Mouse (Mus musculus): Measurements from ENCODE around the gene Gm42742.

Gm42742 gene

DNA sequence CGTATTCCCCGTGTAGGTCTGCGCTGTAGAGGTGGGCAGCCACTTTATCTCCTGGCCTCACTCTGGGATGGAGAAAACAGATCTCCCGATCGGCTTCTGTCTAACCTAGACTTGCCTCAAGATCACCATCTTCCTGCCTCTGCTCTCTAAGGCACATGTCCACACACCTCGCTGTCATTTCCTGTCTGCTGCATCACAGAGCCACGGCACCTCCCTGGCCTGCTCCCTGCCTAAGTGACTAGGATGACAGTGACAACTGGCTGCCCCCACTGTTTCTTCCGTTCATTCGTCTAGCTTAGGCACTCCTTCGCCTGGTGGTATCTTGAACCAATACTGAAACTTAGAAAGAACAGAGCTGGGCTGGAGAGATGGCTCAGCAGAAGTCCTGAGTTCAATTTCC, 21.3 kb downstream of the Gm42742 start:
- no peak for DNase-seq

DNA sequence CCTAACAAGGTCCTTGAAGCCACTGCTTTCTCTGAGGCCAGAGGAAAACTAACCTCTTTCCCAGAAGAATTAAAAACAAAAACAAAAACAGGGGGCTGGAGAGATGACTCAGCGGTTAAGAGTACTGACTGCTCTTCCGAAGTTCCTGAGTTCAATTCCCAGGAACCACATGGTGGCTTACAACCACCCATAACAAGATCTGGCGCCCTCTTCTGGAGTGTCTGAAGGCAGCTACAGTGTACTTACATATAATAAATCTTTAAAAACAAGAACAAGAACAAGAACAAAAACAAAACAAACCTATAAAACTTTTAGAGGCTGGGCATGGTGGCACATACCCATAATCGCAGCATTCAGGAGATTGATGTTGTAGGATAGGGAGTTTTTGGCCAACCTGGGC, 24.4 kb downstream of the Gm42742 start:
- no peak for DNase-seq

DNA sequence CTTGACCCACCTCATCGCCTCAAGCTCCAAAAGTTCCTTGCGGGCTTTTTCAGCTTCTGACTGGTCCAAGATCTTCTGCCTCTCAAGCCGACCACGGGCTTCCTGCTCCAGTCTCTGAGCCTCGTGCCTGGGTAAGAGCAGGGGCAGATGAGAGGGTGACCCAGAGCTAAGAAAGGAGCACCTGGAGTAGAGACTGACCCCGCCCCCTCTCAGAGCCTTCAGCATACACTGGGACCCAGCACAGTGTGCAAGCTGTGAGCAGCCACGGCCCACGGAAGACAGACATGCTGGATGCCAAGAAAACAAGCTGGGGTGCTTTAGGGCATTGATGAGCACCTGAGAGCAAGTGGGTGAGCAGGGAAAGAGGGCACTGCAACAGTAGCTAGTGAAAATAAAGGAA, 32.1 kb downstream of the Gm42742 start:
- DNase-seq: no peak

DNA sequence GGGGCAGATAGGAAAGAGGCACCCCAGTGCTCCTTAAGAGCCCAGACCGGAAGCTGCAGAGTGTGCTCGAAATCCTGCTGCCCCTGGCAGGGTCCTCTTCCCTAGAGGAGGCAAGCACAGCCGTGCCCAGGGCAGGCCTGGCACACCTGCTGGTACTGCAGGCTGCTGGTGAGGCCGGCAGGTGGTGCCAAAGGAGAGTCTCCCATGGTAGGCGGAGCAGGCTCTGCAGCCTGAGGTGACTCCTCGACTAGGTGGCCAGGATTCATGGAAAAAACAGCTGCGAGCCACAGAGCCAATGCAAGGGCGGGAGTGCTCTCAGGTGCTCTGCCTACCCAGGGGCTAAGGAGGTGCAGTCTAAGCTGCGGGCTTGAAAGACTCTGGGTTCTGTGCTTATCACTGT, 34.6 kb downstream of the Gm42742 start:
- DNase-seq: peak; percentile 85 to 89

DNA sequence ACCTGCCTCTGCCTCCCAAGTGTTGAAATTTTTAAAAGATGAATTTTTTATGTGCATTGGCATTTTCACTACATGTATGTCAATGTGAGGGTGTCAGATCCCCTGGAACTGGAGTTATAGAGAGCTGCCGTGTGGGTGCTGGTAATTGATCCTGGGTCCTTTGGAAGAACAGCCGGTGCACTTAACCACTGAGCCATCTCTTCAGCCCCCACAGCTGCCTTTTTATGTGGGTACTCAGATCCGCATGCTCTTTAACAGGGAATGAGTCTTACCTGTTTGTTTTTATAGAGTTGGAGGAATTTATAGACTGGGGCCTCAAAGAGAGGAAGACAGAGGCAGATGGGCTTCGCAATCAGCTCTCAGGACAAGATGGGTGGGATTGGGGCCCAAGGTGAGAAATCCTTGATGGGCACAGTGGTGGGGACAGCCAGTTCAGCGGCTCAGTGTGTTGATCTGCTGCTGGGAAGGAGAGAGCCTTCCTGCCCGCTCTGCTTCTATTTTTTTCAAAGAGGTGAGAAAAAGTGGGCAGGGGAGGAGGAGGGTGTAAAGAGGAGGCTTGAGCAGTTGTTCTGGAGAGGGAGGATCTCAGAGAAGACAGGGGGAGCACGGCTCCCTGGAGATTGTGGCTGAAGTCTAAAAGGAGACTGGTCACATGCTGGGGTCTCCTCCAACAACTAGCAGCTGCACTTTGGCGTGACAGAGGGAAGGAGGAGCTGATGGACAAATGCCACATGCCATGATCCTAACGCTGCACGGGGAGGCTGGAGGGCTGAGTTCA, 36.0 kb downstream of the Gm42742 start:
- peak in 1 of 2 experiments; percentile 31 for DNase-seq

DNA sequence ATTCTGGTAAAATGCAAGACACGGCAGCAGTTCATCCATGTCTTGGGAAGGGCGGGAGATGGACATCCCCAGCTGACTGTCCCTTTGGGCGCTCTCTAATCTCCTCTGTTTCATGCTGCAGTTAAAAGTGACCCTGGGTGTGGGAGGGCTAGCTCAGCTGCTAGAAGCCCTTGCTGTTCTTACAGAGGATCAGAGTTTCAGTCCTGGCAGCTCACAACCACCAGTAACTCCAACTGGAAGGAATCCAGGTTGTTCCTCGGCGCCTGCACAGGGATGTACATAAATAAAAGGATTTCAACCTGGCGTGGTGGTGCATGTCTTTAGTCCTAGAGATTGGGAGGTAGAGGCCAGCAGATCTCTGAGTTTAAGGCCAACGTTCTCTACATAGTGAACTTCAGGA, 37.8 kb downstream of the Gm42742 start:
- DNase-seq: peak in 1 of 2 experiments; percentile 44

DNA sequence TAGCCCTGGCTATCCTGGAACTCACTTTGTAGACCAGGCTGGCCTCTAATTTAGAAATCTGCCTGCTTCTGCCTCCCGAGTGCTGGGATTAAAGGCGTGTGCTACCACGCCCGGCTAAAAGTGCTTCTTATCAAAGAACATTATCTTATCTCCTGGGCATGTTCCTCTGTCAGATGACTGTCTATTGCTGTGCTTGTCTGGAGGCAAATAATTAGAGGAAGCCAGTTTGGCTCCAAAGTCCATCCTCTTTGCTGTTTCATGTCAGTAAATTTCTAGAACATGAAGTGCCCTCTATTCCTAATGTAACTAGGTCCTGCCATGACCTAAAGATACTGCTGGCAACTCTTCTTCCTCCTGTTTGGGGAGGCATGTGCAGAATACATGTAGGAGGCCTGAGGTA, 38.8 kb downstream of the Gm42742 start:
- DNase-seq: no peak

DNA sequence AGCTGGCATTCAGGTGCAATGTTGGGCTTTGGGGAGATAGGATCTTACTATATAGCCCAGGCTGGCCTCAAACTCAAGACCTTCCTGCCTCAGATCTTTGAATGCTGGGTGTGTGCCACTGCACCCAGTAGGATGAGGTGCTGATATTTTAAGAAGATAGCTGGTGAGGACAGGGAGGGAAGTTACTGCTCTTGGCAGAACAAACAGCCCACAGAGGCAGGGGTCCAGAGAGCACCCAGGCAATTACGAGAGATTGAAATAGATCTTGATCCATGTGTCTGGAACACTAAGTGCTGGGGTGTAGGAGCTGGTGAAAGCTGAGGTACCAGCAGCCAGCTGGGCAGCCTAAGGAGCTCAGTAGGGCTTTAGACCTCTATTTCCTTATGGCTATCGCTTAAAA, 39.3 kb downstream of the Gm42742 start:
- no peak for DNase-seq

DNA sequence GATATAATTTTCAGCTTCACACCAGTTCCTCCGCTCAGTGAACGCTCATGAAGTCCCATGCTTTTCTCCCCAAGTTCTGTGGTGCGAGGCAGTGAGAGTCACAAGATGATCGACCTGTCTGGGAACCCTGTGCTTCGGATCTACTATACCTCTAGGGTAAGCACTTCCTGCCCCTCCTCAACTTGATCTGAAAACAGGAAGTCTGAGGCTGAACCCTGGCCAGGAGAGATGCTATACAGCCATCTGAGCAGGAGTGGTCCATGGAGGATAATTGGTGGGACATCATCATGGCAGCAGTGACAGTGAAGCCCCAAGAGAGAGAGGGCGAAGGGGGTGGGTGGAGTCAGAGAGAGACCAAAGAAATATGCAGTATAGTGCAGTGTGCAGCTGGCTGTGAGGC, 42.1 kb downstream of the Gm42742 start:
- no peak for DNase-seq

DNA sequence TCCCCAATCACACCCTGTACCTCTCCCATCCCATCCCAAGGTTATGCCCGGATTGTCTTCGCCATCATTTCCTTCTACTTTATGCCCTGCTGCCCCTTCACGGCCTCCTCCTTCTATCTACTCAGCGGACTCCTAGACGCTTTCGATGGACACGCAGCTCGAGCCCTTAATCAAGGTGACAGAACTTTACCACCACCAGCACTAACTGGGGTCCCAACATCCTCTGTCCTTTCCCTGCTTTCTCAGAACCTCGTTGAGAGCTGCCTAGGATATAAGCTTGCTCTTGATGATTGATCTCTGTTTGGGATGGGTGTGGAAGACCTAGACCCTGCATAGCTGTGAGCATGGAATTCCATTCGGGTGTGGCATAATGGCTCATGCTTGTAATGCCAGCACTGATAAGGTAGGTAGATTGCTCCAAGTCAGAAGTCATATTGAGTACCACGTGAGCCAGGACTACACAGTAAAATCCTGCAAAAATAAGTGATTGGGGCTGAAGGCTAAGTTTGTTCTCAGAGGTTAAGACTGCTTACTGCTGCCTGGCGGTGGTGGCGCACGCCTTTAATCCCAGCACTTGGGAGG, 43.9 kb downstream of the Gm42742 start:
- DNase-seq: no peak

DNA sequence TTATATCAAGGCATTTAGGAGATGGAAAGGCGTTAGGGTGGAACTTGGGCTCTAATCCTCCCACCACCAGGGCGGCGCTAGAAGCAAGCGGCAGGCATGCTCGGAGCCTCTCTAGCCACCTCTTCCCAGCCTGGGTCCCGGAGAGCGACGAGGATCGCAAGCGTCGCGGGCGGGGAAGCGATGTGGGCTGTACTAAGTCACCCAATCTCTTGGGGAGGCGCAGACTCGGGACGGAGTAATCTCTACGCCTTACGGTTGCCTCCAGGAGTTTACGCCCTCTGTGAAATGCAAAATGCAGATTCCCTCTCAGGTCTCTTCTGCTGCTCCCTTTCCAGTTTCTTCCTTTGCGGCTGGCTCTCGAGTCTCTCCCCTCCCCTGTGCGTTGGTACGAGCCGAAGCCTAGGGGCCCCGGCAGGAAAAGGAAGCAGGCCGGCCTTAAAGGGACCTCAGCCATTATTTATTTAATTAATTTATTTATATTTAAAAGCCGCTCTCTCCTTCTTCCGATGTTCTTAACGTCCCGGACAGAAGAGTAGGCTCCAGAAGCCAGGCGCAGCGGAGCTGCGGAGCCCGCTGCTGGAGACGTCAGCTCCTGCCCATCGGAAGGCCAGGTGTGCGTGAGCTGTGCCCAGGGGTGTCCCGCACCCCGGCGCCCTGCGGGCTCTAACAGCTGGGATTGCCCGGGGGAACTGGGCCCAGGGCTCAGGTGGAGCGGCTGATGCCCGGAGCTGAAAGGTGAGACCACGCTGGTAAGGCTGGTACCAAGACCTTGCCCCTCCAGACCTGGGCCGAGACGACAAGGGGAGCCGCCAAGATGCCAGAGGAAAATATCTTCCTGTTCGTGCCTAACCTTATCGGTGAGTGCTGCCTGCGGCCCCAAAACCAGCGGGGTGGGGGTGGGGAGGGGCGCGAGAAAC, 44.7 kb downstream of the Gm42742 start, which contains the start of gene Cdiptos:
TSS of gene Cdiptos (minus strand) at position 149 of the 917 bp plus-strand sequence.
- peak; percentile 97 to 99 for DNase-seq

DNA sequence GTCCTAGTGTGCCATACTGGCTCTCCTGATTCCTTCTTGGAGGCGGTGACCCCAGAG, 45.2 kb downstream of the Gm42742 start, which contains the start of gene Cdipt:
TSS of gene Cdipt (plus strand) at position 22 of the 57 bp plus-strand sequence.
- no peak for DNase-seq

DNA sequence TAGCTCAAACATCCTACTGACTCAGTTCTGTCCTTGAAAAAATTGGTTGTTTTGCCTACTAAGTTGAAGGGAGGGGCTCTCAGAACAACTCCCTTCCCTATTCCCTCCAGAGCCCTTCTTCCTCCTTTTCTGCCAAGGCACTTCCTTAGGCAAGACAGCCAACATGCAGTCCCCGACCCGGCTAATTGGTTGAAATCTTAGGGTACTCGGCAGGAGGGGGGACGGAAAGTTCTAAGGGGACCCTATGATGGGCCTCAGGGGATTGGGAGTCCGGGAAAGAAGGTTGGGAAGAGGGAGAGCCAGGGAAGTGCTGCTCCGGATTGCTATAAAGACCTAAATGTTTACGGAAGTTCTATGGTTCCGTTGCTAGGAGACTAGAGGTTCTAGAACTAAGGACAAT, 45.4 kb downstream of the Gm42742 start:
- DNase-seq: peak in 1 of 2 experiments; percentile 28

DNA sequence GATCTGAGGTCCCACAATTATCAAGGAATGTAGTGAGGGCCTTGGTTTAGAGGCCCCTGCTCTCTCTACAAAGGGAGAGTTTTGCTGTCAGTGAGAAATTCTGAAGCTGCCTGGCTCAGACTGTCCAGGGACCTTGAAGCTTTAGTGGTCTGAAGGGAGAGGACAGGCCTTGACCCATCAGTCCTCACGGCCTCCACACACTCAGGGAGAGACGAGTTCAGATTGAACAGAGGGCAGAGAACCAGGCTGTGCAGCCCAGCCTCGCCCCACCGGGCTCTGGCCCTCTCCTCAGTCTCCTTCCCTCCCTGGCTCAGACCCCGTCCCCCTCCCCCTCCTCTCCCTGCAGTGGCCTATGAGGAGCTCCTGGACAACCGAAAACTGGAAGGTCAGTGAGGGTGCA, 53.5 kb downstream of the Gm42742 start:
- no peak for DNase-seq

DNA sequence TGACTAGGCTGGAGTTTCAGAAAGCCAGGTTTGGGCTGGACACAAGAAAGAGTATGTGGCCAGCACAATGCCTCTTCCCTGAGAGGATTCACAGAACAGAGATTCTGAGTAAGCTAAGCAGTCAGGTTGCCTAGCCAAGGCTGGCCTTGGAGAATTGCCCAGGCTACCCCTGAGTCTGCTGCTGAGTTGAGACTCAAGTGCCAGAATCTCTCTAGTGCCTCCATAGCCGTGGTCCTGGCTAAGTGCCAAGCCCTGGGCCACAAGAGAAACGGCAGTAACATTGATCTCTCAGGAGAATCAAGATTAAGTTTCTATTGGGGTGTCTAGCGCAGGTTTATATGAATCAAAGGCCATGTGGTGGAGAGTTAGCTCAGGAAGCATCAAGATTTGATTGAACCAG, 55.3 kb downstream of the Gm42742 start:
- peak; percentile 81 to 88 for DNase-seq

Data from cerebellum, postnatal 25 days (tissue).